Mouse (Mus musculus): Measurements from ENCODE around the gene Dock2. TPM values are rescaled to one million over a fixed set of nuclear protein-coding genes. Genes with fewer than 3 reads are reported as not detected.

Gene Dock2
- polyA plus RNA-seq, 1 experiment from 2014 or later: 0.72 TPM

DNA sequence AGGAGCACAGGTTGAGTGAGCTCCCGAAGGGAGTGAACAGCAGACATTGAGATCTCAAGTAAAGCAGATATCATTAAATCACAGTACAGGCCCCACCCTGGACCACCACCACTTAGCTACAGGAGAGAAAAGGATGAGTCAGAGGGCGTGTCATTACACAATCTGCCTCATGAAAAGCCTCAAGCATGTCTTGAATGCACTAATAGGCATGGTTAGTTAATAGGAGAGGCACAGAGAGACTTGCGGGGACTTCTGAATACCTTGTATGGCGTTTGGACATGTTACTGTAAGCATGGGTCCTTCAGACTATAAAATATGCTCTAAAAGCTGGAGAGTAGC is 78.6 kb downstream of the Dock2 start:
- Histone ChIP-seq H3K36me3 (ENCODE audit: control insufficient read depth, insufficient read depth) (no peaks in the 10 kb centered on the region), H3K9ac (replicated peaks; ENCODE audit: low read depth, low read length) (no peak overlapping the region), H3K4me2 (ENCODE audit: low read length) (no peak overlapping the region), H3K27ac (ENCODE audit: low read length) (no peak overlapping the region), H3K9me3 (ENCODE audit: control insufficient read depth, low read length) (no peaks in the 10 kb centered on the region), H3K4me1 (replicated peaks; ENCODE audit: control insufficient read depth, insufficient read depth, low read length) (no peaks in the 10 kb centered on the region), H3K4me3 (replicated peaks; ENCODE audit: low read length) (no peak overlapping the region), H3K27me3 (replicated peaks; ENCODE audit: control insufficient read depth, insufficient read depth, low read length) (no peaks in the 10 kb centered on the region)
- WGBS: 74% methylated on average over 4 of the region's 4 CpGs
- no peak for ATAC-seq

DNA sequence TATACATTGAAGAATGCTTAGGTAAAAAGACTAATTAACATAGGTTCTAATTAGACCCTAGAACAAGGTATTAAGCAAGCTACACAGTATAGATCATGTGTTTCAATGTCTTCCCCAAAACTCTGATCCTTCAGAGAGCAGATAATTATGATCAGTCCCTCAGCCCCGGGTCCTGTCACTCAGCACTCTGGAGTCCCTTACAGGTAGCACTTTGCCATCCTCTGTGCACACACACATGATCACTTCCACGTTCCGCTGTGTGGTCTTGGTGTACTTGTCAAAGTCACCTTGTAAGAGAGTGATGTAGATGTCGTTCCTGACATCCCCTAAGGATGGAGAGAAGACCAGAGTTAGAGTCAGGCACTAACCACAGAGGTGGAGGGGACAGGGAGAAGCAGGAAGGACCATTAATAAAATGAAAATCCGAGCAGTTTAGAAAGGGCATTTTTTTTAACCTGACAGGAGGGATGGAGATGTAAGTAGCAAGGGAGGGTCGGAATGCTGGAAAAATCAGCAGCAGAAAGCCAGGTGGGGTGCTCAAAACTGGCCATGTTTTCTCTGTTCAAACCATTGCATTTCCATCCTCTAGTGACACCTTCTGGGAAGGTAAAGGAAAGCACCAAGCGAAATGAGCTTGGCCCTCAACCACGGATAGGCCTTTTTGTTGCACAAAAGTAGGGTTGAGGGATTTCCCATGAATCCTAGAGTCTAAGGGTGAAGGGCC is 79.1 kb downstream of the Dock2 start:
- H3K4me2 ChIP-seq (ENCODE audit: low read length): no peak overlapping the region
- H3K9me3 ChIP-seq (ENCODE audit: control insufficient read depth, low read length): no peaks in the 10 kb centered on the region
- 62% methylated on average over 8 of the region's 8 CpGs for WGBS
- no peaks in the 10 kb centered on the region for H3K27me3 ChIP-seq (replicated peaks; ENCODE audit: control insufficient read depth, insufficient read depth, low read length)
- no peak overlapping the region for H3K4me3 ChIP-seq (replicated peaks; ENCODE audit: low read length)
- no peak for ATAC-seq
- H3K27ac ChIP-seq (ENCODE audit: low read length): no peak overlapping the region
- no peaks in the 10 kb centered on the region for H3K36me3 ChIP-seq (ENCODE audit: control insufficient read depth, insufficient read depth)
- no peaks in the 10 kb centered on the region for H3K4me1 ChIP-seq (replicated peaks; ENCODE audit: control insufficient read depth, insufficient read depth, low read length)
- H3K9ac ChIP-seq (replicated peaks; ENCODE audit: low read depth, low read length): no peak overlapping the region

GRCm38 (mm10) chr11:34703851-34704250 is 79.8 kb downstream of the Dock2 start:
- Histone ChIP-seq H3K4me1 (replicated peaks; ENCODE audit: control insufficient read depth, insufficient read depth, low read length) (no peaks in the 10 kb centered on the region), H3K27me3 (replicated peaks; ENCODE audit: control insufficient read depth, insufficient read depth, low read length) (no peaks in the 10 kb centered on the region), H3K36me3 (ENCODE audit: control insufficient read depth, insufficient read depth) (no peaks in the 10 kb centered on the region), H3K9ac (replicated peaks; ENCODE audit: low read depth, low read length) (no peak overlapping the region), H3K4me2 (ENCODE audit: low read length) (no peak overlapping the region), H3K27ac (ENCODE audit: low read length) (no peak overlapping the region), H3K9me3 (ENCODE audit: control insufficient read depth, low read length) (no peaks in the 10 kb centered on the region), H3K4me3 (replicated peaks; ENCODE audit: low read length) (no peak overlapping the region)
- peak; percentile 58 for ATAC-seq
- 62% methylated on average over 6 of the region's 6 CpGs for WGBS

DNA sequence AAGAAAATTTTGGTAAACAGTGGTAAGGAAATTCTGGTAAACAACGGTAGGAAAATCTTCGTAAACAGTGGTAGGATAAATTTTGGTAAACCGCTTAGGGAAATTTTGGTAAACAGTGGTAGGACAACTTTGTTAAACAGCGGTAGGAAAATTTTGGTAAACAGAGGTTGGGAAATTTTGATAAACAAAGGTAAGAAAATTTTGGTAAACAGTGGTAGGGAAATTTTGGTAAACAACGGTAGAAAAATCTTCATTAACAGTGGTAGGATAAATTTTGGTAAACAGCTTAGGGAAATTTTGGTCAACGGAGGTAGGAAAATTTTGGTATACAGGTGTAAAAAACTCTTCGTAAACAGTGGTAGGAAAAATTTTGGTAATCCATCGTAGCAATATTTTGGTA is 101.9 kb downstream of the Dock2 start:
- no peak for ATAC-seq

GRCm38 (mm10) chr11:34544631-34545030 is 239.1 kb downstream of the Dock2 start:
- Histone ChIP-seq H3K4me3 (replicated peaks; ENCODE audit: low read length) (no peak overlapping the region), H3K9ac (replicated peaks; ENCODE audit: low read depth, low read length) (no peak overlapping the region), H3K36me3 (ENCODE audit: control insufficient read depth, insufficient read depth) (no peaks in the 10 kb centered on the region), H3K4me1 (replicated peaks; ENCODE audit: control insufficient read depth, insufficient read depth, low read length) (no peaks in the 10 kb centered on the region), H3K4me2 (ENCODE audit: low read length) (no peak overlapping the region), H3K27me3 (replicated peaks; ENCODE audit: control insufficient read depth, insufficient read depth, low read length) (no peaks in the 10 kb centered on the region), H3K27ac (ENCODE audit: low read length) (no peak overlapping the region), H3K9me3 (ENCODE audit: control insufficient read depth, low read length) (peaks cover 7% of the 10 kb centered on the region; the same call in 1 of the 2 replicates)
- no peak for ATAC-seq
- WGBS: 85% methylated on average over 7 of the region's 7 CpGs

More for the DNA sequence above, 101.9 kb downstream of the Dock2 start:
- 54% methylated on average over 8 of the region's 8 CpGs for WGBS
- H3K27me3 ChIP-seq (replicated peaks; ENCODE audit: control insufficient read depth, insufficient read depth, low read length): no peaks in the 10 kb centered on the region
- H3K4me3 ChIP-seq (replicated peaks; ENCODE audit: low read length): no peak overlapping the region
- H3K27ac ChIP-seq (ENCODE audit: low read length): no peak overlapping the region
- H3K4me2 ChIP-seq (ENCODE audit: low read length): no peak overlapping the region
- H3K9me3 ChIP-seq (ENCODE audit: control insufficient read depth, low read length): peaks cover 4% of the 10 kb centered on the region
- no peak overlapping the region for H3K9ac ChIP-seq (replicated peaks; ENCODE audit: low read depth, low read length)
- no peaks in the 10 kb centered on the region for H3K4me1 ChIP-seq (replicated peaks; ENCODE audit: control insufficient read depth, insufficient read depth, low read length)
- peaks cover 3% of the 10 kb centered on the region; the same call in 1 of the 2 replicates for H3K36me3 ChIP-seq (ENCODE audit: control insufficient read depth, insufficient read depth)

DNA sequence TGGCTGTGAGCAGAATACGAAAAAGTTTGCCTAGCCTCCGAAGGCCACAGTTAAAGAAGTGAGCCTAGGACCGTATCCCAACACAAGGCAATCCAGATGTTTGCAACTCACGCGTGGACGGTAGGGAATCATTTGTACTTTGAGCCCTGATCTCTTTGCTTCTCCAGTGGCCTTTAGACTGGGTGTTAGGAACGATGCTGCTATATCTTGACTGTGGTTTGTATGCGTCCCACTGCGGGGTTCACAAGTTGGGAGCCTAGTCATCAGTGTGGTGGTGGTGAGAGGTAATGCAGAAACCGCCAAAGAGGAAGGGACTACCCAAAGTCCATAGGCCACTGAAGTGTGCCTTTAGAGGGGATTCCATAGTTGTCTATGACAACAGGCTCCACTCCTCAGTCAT is 251.6 kb downstream of the Dock2 start:
- Histone ChIP-seq H3K4me2 (ENCODE audit: low read length) (no peak overlapping the region), H3K9me3 (ENCODE audit: control insufficient read depth, low read length) (no peaks in the 10 kb centered on the region), H3K27ac (ENCODE audit: low read length) (no peak overlapping the region), H3K36me3 (ENCODE audit: control insufficient read depth, insufficient read depth) (no peaks in the 10 kb centered on the region), H3K4me3 (replicated peaks; ENCODE audit: low read length) (no peak overlapping the region), H3K9ac (replicated peaks; ENCODE audit: low read depth, low read length) (no peak overlapping the region), H3K27me3 (replicated peaks; ENCODE audit: control insufficient read depth, insufficient read depth, low read length) (no peaks in the 10 kb centered on the region), H3K4me1 (replicated peaks; ENCODE audit: control insufficient read depth, insufficient read depth, low read length) (no peaks in the 10 kb centered on the region)
- WGBS: 92% methylated on average over 10 of the region's 10 CpGs
- no peak for ATAC-seq

DNA sequence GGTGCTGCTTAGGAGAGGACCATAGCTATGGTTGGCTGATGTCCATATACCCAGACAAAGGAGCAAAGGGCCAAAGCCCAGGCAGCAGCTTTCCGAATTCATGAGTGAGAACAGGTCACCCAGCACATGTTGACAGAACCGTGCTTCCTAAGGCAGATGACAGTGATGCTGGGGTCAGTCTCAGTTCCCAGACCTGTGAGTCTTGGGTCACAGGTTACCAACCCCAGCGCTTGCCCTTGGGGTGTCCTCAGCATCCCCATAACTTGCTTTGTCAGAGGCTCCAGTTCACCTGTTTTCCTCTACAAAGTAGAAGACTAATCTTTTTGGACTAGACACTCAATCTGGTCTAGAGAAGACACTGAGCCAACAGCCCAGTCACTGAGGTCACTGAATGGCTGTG is 252.7 kb downstream of the Dock2 start:
- H3K27ac ChIP-seq (ENCODE audit: low read length): no peak overlapping the region
- H3K9me3 ChIP-seq (ENCODE audit: control insufficient read depth, low read length): no peaks in the 10 kb centered on the region
- H3K4me1 ChIP-seq (replicated peaks; ENCODE audit: control insufficient read depth, insufficient read depth, low read length): no peaks in the 10 kb centered on the region
- no peak overlapping the region for H3K4me3 ChIP-seq (replicated peaks; ENCODE audit: low read length)
- 91% methylated on average over 3 of the region's 3 CpGs for WGBS
- H3K36me3 ChIP-seq (ENCODE audit: control insufficient read depth, insufficient read depth): no peaks in the 10 kb centered on the region
- H3K9ac ChIP-seq (replicated peaks; ENCODE audit: low read depth, low read length): no peak overlapping the region
- no peak overlapping the region for H3K4me2 ChIP-seq (ENCODE audit: low read length)
- H3K27me3 ChIP-seq (replicated peaks; ENCODE audit: control insufficient read depth, insufficient read depth, low read length): no peaks in the 10 kb centered on the region
- ATAC-seq: no peak

GRCm38 (mm10) chr11:34528006-34528405 is 255.7 kb downstream of the Dock2 start:
- H3K27me3 ChIP-seq (replicated peaks; ENCODE audit: control insufficient read depth, insufficient read depth, low read length): no peaks in the 10 kb centered on the region
- H3K4me2 ChIP-seq (ENCODE audit: low read length): no peak overlapping the region
- no peak overlapping the region for H3K9ac ChIP-seq (replicated peaks; ENCODE audit: low read depth, low read length)
- H3K36me3 ChIP-seq (ENCODE audit: control insufficient read depth, insufficient read depth): no peaks in the 10 kb centered on the region
- no peak overlapping the region for H3K27ac ChIP-seq (ENCODE audit: low read length)
- H3K9me3 ChIP-seq (ENCODE audit: control insufficient read depth, low read length): no peaks in the 10 kb centered on the region
- no peaks in the 10 kb centered on the region for H3K4me1 ChIP-seq (replicated peaks; ENCODE audit: control insufficient read depth, insufficient read depth, low read length)
- 89% methylated on average over 4 of the region's 4 CpGs for WGBS
- ATAC-seq: no peak
- H3K4me3 ChIP-seq (replicated peaks; ENCODE audit: low read length): no peak overlapping the region

GRCm38 (mm10) chr11:34527238-34527637 is 256.5 kb downstream of the Dock2 start:
- no peak for ATAC-seq

More at GRCm38 (mm10) chr11:34527238-34527637, 256.5 kb downstream of the Dock2 start:
- H3K4me3 ChIP-seq (replicated peaks; ENCODE audit: low read length): no peak overlapping the region
- H3K4me2 ChIP-seq (ENCODE audit: low read length): no peak overlapping the region
- 85% methylated on average over 5 of the region's 5 CpGs for WGBS
- no peak overlapping the region for H3K27ac ChIP-seq (ENCODE audit: low read length)
- no peaks in the 10 kb centered on the region for H3K36me3 ChIP-seq (ENCODE audit: control insufficient read depth, insufficient read depth)
- H3K4me1 ChIP-seq (replicated peaks; ENCODE audit: control insufficient read depth, insufficient read depth, low read length): no peaks in the 10 kb centered on the region
- no peak overlapping the region for H3K9ac ChIP-seq (replicated peaks; ENCODE audit: low read depth, low read length)
- H3K27me3 ChIP-seq (replicated peaks; ENCODE audit: control insufficient read depth, insufficient read depth, low read length): no peaks in the 10 kb centered on the region
- no peaks in the 10 kb centered on the region for H3K9me3 ChIP-seq (ENCODE audit: control insufficient read depth, low read length)

Measured in forebrain, embryonic 16.5 days (tissue).